Mouse (Mus musculus) G1E (cell line): ENCODE data around the gene 1810010H24Rik.

Source experiments
- CTCF ChIP-seq: IDR thresholded peaks from 2 replicates; pipeline ENCODE4 v1.5.1; 2012; ENCODE audit warnings: low read depth, low read length, inconsistent platforms, mixed read lengths
- GATA1 ChIP-seq: IDR thresholded peaks from 2 replicates; pipeline ENCODE4 v1.6.1; 2012; ENCODE audit warnings: borderline replicate concordance, low read length, inconsistent platforms, mixed read lengths
- POLR2AphosphoS5 ChIP-seq: IDR thresholded peaks from 2 replicates; pipeline ENCODE4 v1.6.1; 2012; ENCODE audit warnings: low read depth, low read length, inconsistent platforms; ENCODE audit not compliant: insufficient replicate concordance

DNA sequence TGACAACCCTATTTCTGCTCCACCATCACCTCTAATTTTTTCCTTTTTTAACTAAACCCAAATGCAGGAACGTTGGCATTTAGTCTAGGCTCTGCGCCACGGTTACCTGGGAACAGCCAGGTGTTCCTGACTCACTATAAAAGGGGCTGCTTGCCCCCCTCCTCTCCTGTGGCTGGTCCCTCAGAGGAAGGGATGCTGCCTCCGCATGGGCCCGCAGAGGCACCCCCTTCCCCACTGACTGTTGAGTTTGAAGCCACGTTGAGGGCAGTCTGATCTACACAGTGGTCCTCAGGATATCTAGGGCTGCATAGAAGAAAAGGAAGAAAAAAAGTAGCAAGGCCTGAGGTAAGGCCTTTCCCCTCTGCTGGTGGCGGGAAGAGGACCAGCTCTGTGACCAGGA, 14.3 kb upstream of the 1810010H24Rik start:
- TF ChIP-seq CTCF (no peak), POLR2AphosphoS5 (no peak), GATA1 (no peak)
